In the genomic region with DNA sequence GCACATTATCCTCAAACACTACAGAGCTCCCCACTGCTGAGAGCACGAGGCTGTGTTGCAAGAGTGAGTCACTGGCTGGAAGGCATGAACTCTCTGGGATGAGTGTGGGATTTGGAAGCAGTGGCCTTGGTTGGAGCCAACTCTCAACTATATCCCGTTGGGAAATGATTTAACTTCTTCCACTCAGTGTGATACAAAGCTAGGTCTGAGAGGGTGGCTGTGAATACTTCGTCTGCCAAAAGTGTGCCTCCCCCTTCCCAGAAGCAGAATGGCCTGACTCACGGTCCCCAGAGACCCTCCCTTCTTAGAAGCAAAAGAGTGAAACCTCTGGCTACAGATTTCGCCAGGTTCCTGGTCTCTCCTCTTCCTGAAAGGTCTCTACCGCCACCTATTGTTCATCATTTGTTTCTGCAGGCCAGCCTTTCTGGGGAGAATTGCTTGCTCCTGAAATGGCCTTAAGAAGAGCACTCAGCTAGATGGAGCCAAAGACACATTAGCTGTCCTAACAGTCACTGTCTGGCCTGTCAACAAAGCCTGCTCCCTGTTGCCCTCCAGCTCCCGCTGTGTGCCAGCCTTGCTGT, we compare ENCODE assay signal across 9 mouse cellular contexts. TPM values are rescaled to one million over a fixed set of nuclear protein-coding genes. Genes with fewer than 3 reads are reported as not detected.
DNase-seq lines count a peak whose midpoint lies in the region; ATAC-seq and TF ChIP-seq lines count a peak whose summit lies in the region.
"Had no signal": no experiment of that assay in that cellular context is flagged by ENCODE, and none has a peak within 500 bp of the region (broad histone marks: within the 10 kb centered on the region; RNA-seq: fewer than 3 reads in every experiment).

No protein-coding gene starts in this region.

- no peak for TF ChIP-seq EP300 in ES-Bruce4 (IDR thresholded peaks at IDR 0.05; ENCODE audit: insufficient read depth, low read depth, low read length)
- TF ChIP-seq EP300 in liver, postnatal 0 days (IDR thresholded peaks at IDR 0.05; ENCODE audit: low read depth), result no peak

- no peaks in the 10 kb centered on the region for H3K4me1 ChIP-seq in ES-Bruce4 (ENCODE audit: control insufficient read depth, insufficient read depth, low read length)
- H3K4me1 ChIP-seq in forebrain, postnatal 0 days (ENCODE audit: insufficient read depth), result no peaks in the 10 kb centered on the region
- H3K4me1 ChIP-seq in liver, postnatal 0 days (ENCODE audit: insufficient read depth), result no peaks in the 10 kb centered on the region
- 0 out of 2 replicates have a peak, but pooled peaks cover 4% of the 10 kb centered on the region for H3K4me1 ChIP-seq in neural tube, embryonic 14.5 days (ENCODE audit: control insufficient read depth, insufficient read depth, low read length)

- no peak overlapping the region for H3K9ac ChIP-seq in ES-Bruce4 (ENCODE audit: low read depth, poor library complexity, severe bottlenecking)
- H3K9ac ChIP-seq in forebrain, postnatal 0 days, result 0 out of 2 replicates have a peak overlapping the region, but pooled peaks have one; percentile 19
- no peak overlapping the region for H3K9ac ChIP-seq in liver, postnatal 0 days (replicated peaks)
- no peak overlapping the region for H3K9ac ChIP-seq in neural tube, embryonic 14.5 days (replicated peaks; ENCODE audit: low read depth, low read length)

- peak; percentile 78 for ATAC-seq in forebrain, postnatal 0 days
- peak; percentile 93 for ATAC-seq in liver, postnatal 0 days
- peak; percentile 86 for ATAC-seq in neural tube, embryonic 14.5 days (ENCODE audit: low read depth)

- H3K4me3 ChIP-seq in ES-Bruce4 (ENCODE audit: low read depth, low read length), result no peak overlapping the region
- no peak overlapping the region for H3K4me3 ChIP-seq in forebrain, postnatal 0 days (ENCODE audit: low read depth, low read length)
- no peak overlapping the region for H3K4me3 ChIP-seq in liver, postnatal 0 days (ENCODE audit: low read depth, low read length)
- H3K4me3 ChIP-seq in neural tube, embryonic 14.5 days (ENCODE audit: low read depth, low read length), result no peak overlapping the region
- H3K4me3 ChIP-seq: erythroblast, embryonic 14.5 days had no signal

- DNase-seq in cerebellum, adult 18-20 months, result peak; percentile 70 to 78
- DNase-seq in forebrain, postnatal 0 days, result peak; percentile 95
- DNase-seq in heart, postnatal 25 days (ENCODE audit: low spot score), result peak; percentile 82
- DNase-seq in layer of hippocampus, adult 11-12 months (ENCODE audit: low spot score), result peak; percentile 75
- peak; percentile 51 for DNase-seq in liver, postnatal 0 days
- DNase-seq in thymus, postnatal 14 days, result peak; percentile 63

- 3% methylated on average over 7 of the region's 7 CpGs for WGBS in forebrain, postnatal 0 days
- 9% methylated on average over 7 of the region's 7 CpGs for WGBS in liver, postnatal 0 days (ENCODE audit: insufficient replicate concordance)
- WGBS in neural tube, embryonic 14.5 days, result 13% methylated on average over 7 of the region's 7 CpGs

- intact Hi-C loops in heart, postnatal 25 days (cut with DNase I), result loop anchor here (1.0 kb wide), 2 partner anchors 151 to 156 kb away; no protein-coding TSS in a partner anchor

- H3K27ac ChIP-seq in ES-Bruce4 (ENCODE audit: insufficient read depth, low read length), result no peak overlapping the region
- H3K27ac ChIP-seq in forebrain, postnatal 0 days (ENCODE audit: low read depth, low read length), result 0 out of 2 replicates have a peak overlapping the region, but pooled peaks have one; percentile 41
- no peak overlapping the region for H3K27ac ChIP-seq in liver, postnatal 0 days (ENCODE audit: low read depth)
- no peak overlapping the region; the same call in 1 of the 2 replicates for H3K27ac ChIP-seq in neural tube, embryonic 14.5 days (ENCODE audit: low read depth, low read length)

- H3K36me3 ChIP-seq in ES-Bruce4 (ENCODE audit: control insufficient read depth, insufficient read depth, low read length, poor library complexity, severe bottlenecking), result no peaks in the 10 kb centered on the region
- H3K36me3 ChIP-seq in forebrain, postnatal 0 days (ENCODE audit: insufficient read depth), result no peaks in the 10 kb centered on the region
- no peaks in the 10 kb centered on the region for H3K36me3 ChIP-seq in liver, postnatal 0 days (replicated peaks; ENCODE audit: insufficient read depth, low read length)
- no peaks in the 10 kb centered on the region for H3K36me3 ChIP-seq in neural tube, embryonic 14.5 days (ENCODE audit: control insufficient read depth, insufficient read depth, low read length)

- TF ChIP-seq CTCF in ES-Bruce4 (IDR thresholded peaks at IDR 0.05; ENCODE audit: low read depth, low read length), result peak; percentile 59
- TF ChIP-seq CTCF in forebrain, postnatal 0 days (IDR thresholded peaks at IDR 0.05; ENCODE audit: low read depth), result peak; percentile 96
- peak; percentile 86 for TF ChIP-seq CTCF in liver, postnatal 0 days (IDR thresholded peaks at IDR 0.05; ENCODE audit: low read depth)

- H3K9me3 ChIP-seq in ES-Bruce4 (replicated peaks; ENCODE audit: control insufficient read depth, insufficient read depth, low read length, poor library complexity, severe bottlenecking), result no peaks in the 10 kb centered on the region
- H3K9me3 ChIP-seq in forebrain, postnatal 0 days (ENCODE audit: low read length), result no peaks in the 10 kb centered on the region
- H3K9me3 ChIP-seq in liver, postnatal 0 days (ENCODE audit: low read length), result no peaks in the 10 kb centered on the region
- H3K9me3 ChIP-seq in neural tube, embryonic 14.5 days (ENCODE audit: control insufficient read depth, low read length), result no peaks in the 10 kb centered on the region

- H3K4me2 ChIP-seq in forebrain, postnatal 0 days (ENCODE audit: low read depth), result no peak overlapping the region
- peak overlapping the region; percentile 62 for H3K4me2 ChIP-seq in liver, postnatal 0 days (ENCODE audit: low read depth, low read length)
- no peak overlapping the region for H3K4me2 ChIP-seq in neural tube, embryonic 14.5 days (ENCODE audit: low read depth, low read length)

- TF ChIP-seq POLR2A in ES-Bruce4 (IDR thresholded peaks at IDR 0.05; ENCODE audit: insufficient read depth, low read length), result no peak

- H3K27me3 ChIP-seq in ES-Bruce4 (ENCODE audit: control insufficient read depth, insufficient read depth, low read length, poor library complexity, severe bottlenecking), result no peaks in the 10 kb centered on the region
- H3K27me3 ChIP-seq in forebrain, postnatal 0 days (ENCODE audit: insufficient read depth, low read length), result no peaks in the 10 kb centered on the region
- no peaks in the 10 kb centered on the region for H3K27me3 ChIP-seq in liver, postnatal 0 days (ENCODE audit: insufficient read depth, low read length)
- no peaks in the 10 kb centered on the region for H3K27me3 ChIP-seq in neural tube, embryonic 14.5 days (ENCODE audit: control insufficient read depth, insufficient read depth, low read length)

RNA-seq across cellular contexts. Expression of a gene that starts 24.2 kb away (rescaled TPM):
- polyA plus RNA-seq in ES-Bruce4 (2011; ENCODE audit: insufficient read depth, insufficient read length, low read depth, missing spikeins), result 40.3 and 42.5 TPM in 2 replicates
- total RNA-seq in forebrain, postnatal 0 days (2014; rRNA removed), result 43.9 and 47.1 TPM in 2 replicates
- 40.4 and 56.4 TPM in 2 replicates for polyA plus RNA-seq in forebrain, postnatal 0 days (2015; fragmentation: Nextera tagmentation; extraction: Ambion mirVana)
- 10 to 100 TPM; 59.3 to 64.7 TPM for total RNA-seq in heart, postnatal 25 days (2021)
- 9.0 and 10.7 TPM in 2 replicates for polyA plus RNA-seq in liver, postnatal 0 days (2015; fragmentation: Nextera tagmentation; extraction: Ambion mirVana)
- 90.8 and 94.6 TPM in 2 replicates for polyA plus RNA-seq in neural tube, embryonic 14.5 days (2014; fragmentation: Nextera tagmentation; extraction: Ambion mirVana)
